Mouse (Mus musculus): ENCODE measurements at regions not wholly inside any gene's neighbourhood (a gene's known extent, or its start where the extent isn't known, plus 50 kb on each side); places are given as distances from the start of the nearest gene placed in this dataset.

DNA sequence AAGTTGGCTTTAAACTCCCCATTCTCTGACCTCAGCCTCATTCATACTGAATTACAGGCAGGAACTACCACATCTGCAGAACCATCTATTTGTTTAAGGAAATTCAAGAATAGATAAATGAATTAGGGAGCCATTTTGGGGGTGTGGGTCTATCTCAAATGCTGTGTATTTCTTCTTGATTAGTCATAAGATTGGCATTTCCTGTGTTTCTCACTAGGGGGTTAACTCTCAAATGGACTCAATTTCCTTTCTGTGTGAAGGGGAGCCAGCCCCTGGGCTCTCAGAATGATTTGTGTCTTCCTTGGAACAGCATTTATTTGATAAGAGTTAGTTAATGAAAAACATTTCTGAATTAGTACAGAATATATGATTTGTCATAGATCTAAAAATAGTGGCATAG, 196.8 kb upstream of the Nbea start:
- TF ChIP-seq CTCF (IDR thresholded peaks at IDR 0.05; ENCODE audit: low read depth) (no peak), EP300 (IDR thresholded peaks at IDR 0.05; ENCODE audit: low read depth) (no peak)

Measured in heart, postnatal 0 days (tissue).